Mouse (Mus musculus) granulocyte monocyte progenitor cell, adult 5-6 weeks (primary cell): ENCODE results near the gene Dnmt3c. TPM values are rescaled to one million over a fixed set of nuclear protein-coding genes. Genes with fewer than 3 reads are reported as not detected.
A peak's percentile ranks its signal among the peaks of the same experiment; 100 is the strongest.
"Not testable (repeated sequence)": the region's sequence is repeated elsewhere in the genome, so short reads cannot be mapped to it uniquely, and the experiment has no call there.

Experiments used
- ATAC-seq: replicated peaks from 2 replicates; pipeline ENCODE4 v1.8.0; 2016; ENCODE audit warnings: mild to moderate bottlenecking, moderate TSS enrichment, inconsistent platforms; ENCODE audit not compliant: poor library complexity, severe bottlenecking
- total RNA-seq, 2 experiments: library from RNA; stranded (forward) in 1 of 2; stranded (reverse) in 1 of 2; fragments of 200-712, 200-1000 nt in 1 of 2; fragments of >200 nt in 1 of 2; fragmentation: Nextera tagmentation in 1 of 2; gene quantifications; 2 replicates each; pipeline ENCODE4 v1.2.3; 2014 to 2017

Gene Dnmt3c
- 0.28 TPM in 1 of 2 replicates, not detected in the other for total RNA-seq (2014; fragmentation: Nextera tagmentation)
- not detected in 2 replicates for total RNA-seq (2017)

DNA sequence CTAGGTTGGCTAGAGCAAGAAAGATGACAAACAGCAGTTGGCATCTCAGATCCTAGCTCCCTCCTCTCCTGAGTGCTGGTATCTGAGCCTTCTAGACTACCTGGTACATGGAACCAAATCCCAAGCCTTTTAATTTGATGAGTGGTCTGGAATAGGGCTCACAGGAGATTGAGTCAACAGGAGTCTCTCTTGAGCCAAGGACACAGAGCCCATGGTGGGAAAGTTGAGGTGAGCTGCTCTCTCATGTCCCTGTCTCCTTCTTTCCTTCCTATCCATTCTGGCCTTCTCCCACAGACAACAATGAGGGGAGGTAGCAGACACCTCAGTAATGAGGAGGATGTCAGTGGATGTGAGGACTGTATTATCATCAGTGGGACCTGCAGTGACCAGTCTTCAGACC, at the start of gene Dnmt3c:
TSS of gene Dnmt3c (plus strand) at position 301 of the 400 bp plus-strand sequence.
- ATAC-seq = no peak

- ATAC-seq = peak; percentile 13
Observed at GRCm38 (mm10) chr2:153648773-153649297, 47.6 kb upstream of the Dnmt3c start.

- ATAC-seq = peak; percentile 67
Observed at GRCm38 (mm10) chr2:153649298-153650013, 47.0 kb upstream of the Dnmt3c start, which contains the start of gene Dnmt3b. TSS of gene Dnmt3b (plus strand) at chr2:153649450.

- 0 out of 2 replicates have a peak, but pooled peaks have one; percentile 10 for ATAC-seq
Observed at GRCm38 (mm10) chr2:153650014-153650687, 46.3 kb upstream of the Dnmt3c start.

DNA sequence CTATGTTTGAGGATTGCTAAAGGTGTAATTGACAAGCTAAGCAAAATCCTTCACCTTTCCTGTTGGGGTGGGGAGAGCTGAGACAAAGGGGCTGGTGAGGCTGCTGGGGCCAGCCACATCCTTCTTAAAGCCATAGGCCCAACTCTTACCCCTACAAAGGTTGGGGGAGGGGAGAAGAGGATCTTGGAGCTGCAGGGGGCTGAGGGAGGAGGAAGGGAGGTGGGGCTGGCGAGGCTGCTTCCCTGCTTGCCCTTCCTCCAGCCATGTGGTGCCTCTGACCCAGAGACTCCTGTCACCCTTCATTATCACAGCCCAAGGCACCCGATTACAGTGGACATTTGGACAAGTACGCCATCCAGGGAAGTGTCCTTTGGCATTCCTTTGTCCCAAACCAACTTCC, 44.8 kb upstream of the Dnmt3c start:
- ATAC-seq = no peak

GRCm38 (mm10) chr2:153657659-153658058, 38.8 kb upstream of the Dnmt3c start:
- not testable (repeated sequence) for ATAC-seq

GRCm38 (mm10) chr2:153660616-153661015, 35.8 kb upstream of the Dnmt3c start:
- no peak for ATAC-seq

- ATAC-seq = no peak
Observed at GRCm38 (mm10) chr2:153665401-153665800, 31.1 kb upstream of the Dnmt3c start.

- ATAC-seq = peak; percentile 53
Observed at GRCm38 (mm10) chr2:153668754-153669376, 27.6 kb upstream of the Dnmt3c start.

DNA sequence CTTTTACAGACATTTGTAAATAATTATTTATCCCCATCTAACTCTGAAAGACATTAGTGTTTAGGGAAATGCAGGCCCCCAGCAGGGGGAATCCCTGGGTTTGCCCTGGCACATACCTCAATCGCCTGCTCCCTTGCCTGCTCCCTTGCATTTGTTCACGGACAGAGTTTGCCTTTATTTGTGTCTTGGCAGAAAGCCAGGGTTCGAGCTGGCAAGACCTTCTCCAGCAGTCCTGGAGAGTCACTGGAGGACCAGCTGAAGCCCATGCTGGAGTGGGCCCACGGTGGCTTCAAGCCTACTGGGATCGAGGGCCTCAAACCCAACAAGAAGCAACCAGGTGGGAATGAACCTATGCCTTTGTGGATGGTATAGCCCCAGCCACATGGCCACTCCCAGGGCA, 26.3 kb upstream of the Dnmt3c start:
- ATAC-seq = no peak

DNA sequence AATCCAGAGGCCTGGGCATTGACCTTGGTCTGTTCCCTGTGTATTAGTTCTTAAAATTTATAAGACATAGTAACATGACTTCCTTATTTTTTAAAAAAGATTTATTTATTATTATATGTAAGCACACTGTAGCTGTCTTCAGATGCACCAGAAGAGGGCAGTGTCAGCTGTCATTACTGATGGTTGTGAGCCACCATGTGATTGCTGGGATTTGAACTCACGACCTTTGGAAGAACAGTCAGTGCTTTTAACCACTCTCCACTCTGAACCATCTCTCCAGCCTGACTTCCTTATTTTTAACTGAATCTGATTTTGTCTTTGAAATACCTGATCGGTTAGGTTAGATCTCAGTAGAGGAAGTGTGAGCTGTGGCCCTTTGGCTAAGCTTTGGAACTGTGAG, 23.8 kb upstream of the Dnmt3c start:
- ATAC-seq = no peak

DNA sequence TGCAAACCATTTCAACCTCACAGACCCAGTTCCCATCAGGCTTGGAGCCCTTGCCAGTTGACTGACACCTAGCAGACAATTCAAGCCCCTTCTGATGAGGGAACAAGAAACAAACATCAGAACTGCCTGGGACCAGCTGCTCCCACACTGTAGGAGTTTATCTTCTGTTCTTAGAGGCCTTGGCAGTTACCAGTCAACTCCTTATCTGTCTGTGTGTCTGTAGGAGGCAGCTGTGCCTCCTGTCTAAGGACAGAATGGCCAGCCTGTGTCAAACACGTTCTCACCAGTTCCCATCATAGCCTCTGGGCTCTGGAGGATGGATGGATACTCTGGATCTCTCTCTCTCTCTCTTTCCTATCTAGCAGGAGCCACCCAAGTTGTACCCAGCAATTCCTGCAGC, 21.1 kb upstream of the Dnmt3c start:
- not testable (repeated sequence) for ATAC-seq

- ATAC-seq = no peak
Observed at GRCm38 (mm10) chr2:153676944-153677343, 19.5 kb upstream of the Dnmt3c start.

DNA sequence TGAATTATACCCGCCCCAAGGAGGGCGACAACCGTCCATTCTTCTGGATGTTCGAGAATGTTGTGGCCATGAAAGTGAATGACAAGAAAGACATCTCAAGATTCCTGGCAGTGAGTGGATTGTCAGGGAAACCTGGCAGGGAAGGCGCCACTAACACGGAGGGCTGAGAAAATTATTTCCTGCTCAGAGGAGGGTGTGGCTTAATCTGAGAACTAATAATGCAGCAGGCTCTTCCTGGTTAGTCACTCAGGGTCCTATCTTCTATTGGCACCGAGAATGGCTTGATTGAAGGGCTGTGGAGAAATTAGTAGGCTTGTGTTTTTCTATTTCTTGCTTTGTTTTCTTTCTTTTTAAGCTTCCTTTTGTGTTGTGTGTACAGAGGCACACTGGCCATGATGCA, 18.9 kb upstream of the Dnmt3c start:
- ATAC-seq = no peak

GRCm38 (mm10) chr2:153679959-153680358, 16.5 kb upstream of the Dnmt3c start:
- ATAC-seq = no peak

- ATAC-seq = not testable (repeated sequence)
Observed at GRCm38 (mm10) chr2:153693413-153693812, 3.0 kb upstream of the Dnmt3c start.

DNA sequence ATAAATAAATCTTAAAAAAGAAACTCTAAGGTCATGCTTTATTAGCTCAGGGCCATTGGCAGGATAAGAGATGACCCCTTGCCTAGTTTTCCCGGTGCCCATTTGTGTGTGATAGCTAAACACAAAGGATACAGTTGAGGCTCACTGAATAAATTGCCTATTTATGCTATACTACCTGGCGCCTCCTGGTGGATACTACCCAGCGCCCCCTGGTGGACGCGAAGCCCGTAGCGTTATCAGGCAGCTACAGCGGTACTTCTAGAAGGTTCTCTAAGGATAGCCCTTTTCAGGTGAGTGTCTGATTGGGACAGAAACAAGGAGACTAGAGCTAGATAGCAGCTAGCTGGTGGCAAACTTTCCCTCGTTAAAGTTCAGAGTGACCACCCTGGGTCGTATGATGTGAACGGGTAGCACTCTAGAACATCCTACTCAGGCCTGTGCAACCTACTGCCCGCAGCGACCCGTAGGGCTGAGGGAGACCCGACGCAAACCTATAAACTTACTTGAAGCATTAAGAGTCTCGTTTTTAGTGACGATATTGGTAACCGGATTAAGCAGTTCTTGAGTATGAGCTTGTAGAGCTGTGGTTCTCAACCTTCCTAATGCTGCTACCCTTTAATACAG, 1.9 kb upstream of the Dnmt3c start:
- peak; percentile 84 for ATAC-seq

DNA sequence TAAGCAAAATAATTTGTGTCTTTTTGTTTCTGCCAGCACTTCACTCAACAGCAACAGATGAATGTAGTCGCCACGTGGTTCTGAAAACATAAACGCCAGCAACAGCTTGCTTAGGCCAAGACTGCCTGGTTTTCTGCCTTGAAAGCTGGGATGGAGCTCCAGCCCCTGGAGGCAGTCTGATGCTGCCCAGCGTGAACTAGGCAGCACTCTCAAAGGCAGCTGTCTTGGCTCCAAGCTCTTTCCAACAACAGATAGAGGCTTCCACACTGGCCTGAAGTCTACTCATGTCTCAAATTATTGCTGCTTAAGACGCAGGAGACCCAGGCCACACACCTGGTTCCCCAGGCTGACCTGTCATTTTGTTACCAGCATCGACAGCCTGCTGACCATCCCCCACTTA, 6.9 kb downstream of the Dnmt3c start:
- no peak for ATAC-seq

GRCm38 (mm10) chr2:153710701-153711330, 14.4 kb downstream of the Dnmt3c start:
- peak; percentile 83 for ATAC-seq

DNA sequence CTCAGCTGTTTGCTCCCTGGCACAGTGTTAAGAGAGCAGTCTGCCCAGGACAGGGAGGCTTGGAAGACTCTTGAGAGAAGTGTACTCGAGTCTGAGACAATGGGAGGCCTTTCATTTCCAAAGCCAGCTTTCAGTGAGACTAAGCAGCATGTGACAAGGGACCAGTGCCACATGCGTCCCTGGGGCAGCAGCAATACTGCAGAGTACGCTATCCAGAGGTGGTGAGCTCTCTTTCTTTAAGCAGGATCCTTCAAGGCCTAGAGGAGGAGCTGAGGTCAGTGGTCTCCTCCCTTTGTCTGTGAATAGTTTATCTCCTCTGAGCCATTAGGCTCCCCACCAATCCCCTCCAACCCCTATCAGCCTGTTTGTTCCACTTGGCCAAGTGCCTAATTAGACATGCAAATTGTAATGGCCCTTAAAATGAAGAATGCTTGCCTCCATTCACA, 16.2 kb downstream of the Dnmt3c start:
- ATAC-seq = no peak
